Comparison of ENCODE assay signal across 23 mouse cellular contexts in genomic region chr10:51669334-51669733, GRCm38 (mm10). TPM values are rescaled to one million over a fixed set of nuclear protein-coding genes. Genes with fewer than 3 reads are reported as not detected.
DNase-seq lines count a peak whose midpoint lies in the region; ATAC-seq and TF ChIP-seq lines count a peak whose summit lies in the region.
"Had no signal": no experiment of that assay in that cellular context is flagged by ENCODE, and none has a peak within 500 bp of the region (broad histone marks: within the 10 kb centered on the region; RNA-seq: fewer than 3 reads in every experiment).

No protein-coding gene starts in this region.

- DNase-seq in kidney, adult 2 months: no peak
- no peak for DNase-seq in lung, postnatal 0 days (ENCODE audit: low spot score)
- no peak for DNase-seq in lung, postnatal 25 days (ENCODE audit: low spot score)
- DNase-seq in ZHBTc4 (ENCODE audit: low read depth, low spot score): peak; percentile 10
- DNase-seq in spleen, adult 12 weeks (ENCODE audit: low spot score): no peak
- DNase-seq: cerebellum, adult 11-12 months; forebrain, postnatal 0 days; gastrocnemius, postnatal 14 days; kidney, postnatal 4 days; layer of hippocampus, postnatal 36 days; right cerebral cortex, postnatal 4 days; thymus, postnatal 14 days had no signal

- TF ChIP-seq EP300 in lung, postnatal 0 days (IDR thresholded peaks at IDR 0.05): no peak

- no peaks in the 10 kb centered on the region for H3K9me3 ChIP-seq in kidney, embryonic 16.5 days (ENCODE audit: low read length)
- no peaks in the 10 kb centered on the region for H3K9me3 ChIP-seq in lung, postnatal 0 days (ENCODE audit: low read length)
- H3K9me3 ChIP-seq: limb, embryonic 10.5 days; liver, embryonic 15.5 days; neural tube, embryonic 15.5 days had no signal

- H3K36me3 ChIP-seq in kidney, adult 2 months (ENCODE audit: control insufficient read depth, insufficient read depth, low read length): no peaks in the 10 kb centered on the region
- H3K36me3 ChIP-seq in kidney, embryonic 16.5 days (ENCODE audit: insufficient read depth, low read length): no peaks in the 10 kb centered on the region
- H3K36me3 ChIP-seq in lung, postnatal 0 days (ENCODE audit: insufficient read depth, low read length): no peaks in the 10 kb centered on the region
- H3K36me3 ChIP-seq: limb, embryonic 10.5 days; liver, embryonic 15.5 days; neural tube, embryonic 15.5 days had no signal

- no peak overlapping the region for H3K9ac ChIP-seq in kidney, embryonic 16.5 days (replicated peaks; ENCODE audit: low read length)
- no peak overlapping the region for H3K9ac ChIP-seq in lung, postnatal 0 days (replicated peaks; ENCODE audit: low read depth)
- H3K9ac ChIP-seq: forebrain, postnatal 0 days; liver, embryonic 15.5 days; neural tube, embryonic 15.5 days had no signal

- TF ChIP-seq POLR2A in kidney, adult 2 months (IDR thresholded peaks at IDR 0.05; ENCODE audit: low read depth, low read length): no peak

- 0 out of 2 replicates have a peak, but pooled peaks have one; percentile 11 for TF ChIP-seq CTCF in kidney, adult 2 months (conservative IDR thresholded peaks at IDR 0.05; ENCODE audit: insufficient read depth, insufficient read length, low read depth, low read length)
- peak; percentile 35 for TF ChIP-seq CTCF in lung, postnatal 0 days (IDR thresholded peaks at IDR 0.05)

- ATAC-seq in kidney, embryonic 16.5 days (ENCODE audit: low FRiP score, low TSS enrichment): no peak
- no peak for ATAC-seq in lung, postnatal 0 days
- peak; percentile 70 for ATAC-seq in megakaryocyte progenitor cell, adult 5-6 weeks (replicated peaks; ENCODE audit: poor library complexity)
- ATAC-seq: forebrain, postnatal 0 days; Patski had no signal

- H3K27ac ChIP-seq in kidney, adult 2 months (ENCODE audit: insufficient read depth, low read depth, low read length): no peak overlapping the region
- no peak overlapping the region for H3K27ac ChIP-seq in kidney, embryonic 16.5 days (ENCODE audit: low read length)
- no peak overlapping the region for H3K27ac ChIP-seq in lung, postnatal 0 days (ENCODE audit: low read length)
- H3K27ac ChIP-seq: limb, embryonic 10.5 days; liver, embryonic 15.5 days; neural tube, embryonic 15.5 days had no signal

- no peaks in the 10 kb centered on the region for H3K4me1 ChIP-seq in kidney, adult 2 months (ENCODE audit: control insufficient read depth, insufficient read depth, low read length)
- H3K4me1 ChIP-seq in kidney, embryonic 16.5 days (ENCODE audit: insufficient read depth, low read length): no peaks in the 10 kb centered on the region
- H3K4me1 ChIP-seq in lung, postnatal 0 days (ENCODE audit: insufficient read depth, low read depth, low read length): no peaks in the 10 kb centered on the region
- H3K4me1 ChIP-seq: limb, embryonic 10.5 days; liver, embryonic 15.5 days; neural tube, embryonic 15.5 days had no signal

- no peak overlapping the region for H3K4me2 ChIP-seq in kidney, embryonic 16.5 days (replicated peaks; ENCODE audit: low read depth, low read length)
- no peak overlapping the region for H3K4me2 ChIP-seq in lung, postnatal 0 days (replicated peaks; ENCODE audit: low read depth, low read length)
- H3K4me2 ChIP-seq: heart, embryonic 11.5 days; liver, embryonic 15.5 days; neural tube, embryonic 15.5 days had no signal

- H3K4me3 ChIP-seq in kidney, adult 2 months (ENCODE audit: insufficient read depth, low read depth, low read length): no peak overlapping the region
- H3K4me3 ChIP-seq in kidney, embryonic 16.5 days (ENCODE audit: low read length): no peak overlapping the region
- H3K4me3 ChIP-seq in lung, postnatal 0 days (ENCODE audit: low read depth, low read length): no peak overlapping the region
- H3K4me3 ChIP-seq: limb, embryonic 10.5 days; liver, embryonic 15.5 days; neural tube, embryonic 15.5 days had no signal

- H3K27me3 ChIP-seq in kidney, adult 2 months (replicated peaks; ENCODE audit: control insufficient read depth, insufficient read depth, low read length): no peaks in the 10 kb centered on the region
- no peaks in the 10 kb centered on the region for H3K27me3 ChIP-seq in kidney, embryonic 16.5 days (ENCODE audit: insufficient read depth, low read length)
- H3K27me3 ChIP-seq in lung, postnatal 0 days (replicated peaks; ENCODE audit: insufficient read depth, low read length): no peaks in the 10 kb centered on the region
- H3K27me3 ChIP-seq: liver, embryonic 15.5 days; neural tube, embryonic 15.5 days had no signal

RNA-seq across cellular contexts. Expression of gene Rfx6, which starts 8.2 kb away (rescaled TPM):
- not detected in 2 replicates for polyA plus RNA-seq in kidney, adult 2 months (2012; rRNA removed)
- not detected in 2 replicates for polyA plus RNA-seq in kidney, embryonic 16.5 days (2015; fragmentation: Nextera tagmentation; extraction: Ambion mirVana)
- not detected in 2 replicates for polyA plus RNA-seq in lung, postnatal 0 days (2015; fragmentation: Nextera tagmentation; extraction: Ambion mirVana)
- not detected in 2 replicates for total RNA-seq in megakaryocyte progenitor cell, adult 5-6 weeks (2015)
- total RNA-seq in megakaryocyte progenitor cell, adult 5-6 weeks (2017): not detected in 2 replicates
- total RNA-seq: adrenal gland, adult 18-20 months; gastrocnemius, postnatal 14 days; layer of hippocampus, postnatal 36 days; megakaryocyte, adult 5-6 weeks had no signal
- polyA plus RNA-seq: embryonic facial prominence, embryonic 11.5 days; forebrain, postnatal 0 days; limb, embryonic 10.5 days; liver, embryonic 15.5 days; Patski had no signal

RNA-seq across cellular contexts. Expression of gene Gprc6a, which starts 38.1 kb away (rescaled TPM):
- not detected in 2 replicates for polyA plus RNA-seq in kidney, adult 2 months (2012; rRNA removed)
- polyA plus RNA-seq in kidney, embryonic 16.5 days (2015; fragmentation: Nextera tagmentation; extraction: Ambion mirVana): 0.14 TPM in 1 of 2 replicates, not detected in the other
- polyA plus RNA-seq in lung, postnatal 0 days (2015; fragmentation: Nextera tagmentation; extraction: Ambion mirVana): 2.0 and 2.2 TPM in 2 replicates
- not detected in 2 replicates for total RNA-seq in megakaryocyte progenitor cell, adult 5-6 weeks (2015)
- not detected in 2 replicates for total RNA-seq in megakaryocyte progenitor cell, adult 5-6 weeks (2017)
- total RNA-seq: adrenal gland, adult 18-20 months; forebrain, postnatal 0 days; gastrocnemius, postnatal 14 days; hematopoietic stem cell, adult 5-6 weeks; layer of hippocampus, postnatal 36 days; megakaryocyte, adult 5-6 weeks had no signal
- polyA plus RNA-seq: embryonic facial prominence, embryonic 11.5 days; heart, embryonic 11.5 days; limb, embryonic 10.5 days; neural tube, embryonic 15.5 days; Patski had no signal
